Mouse (Mus musculus) heart, postnatal 0 days (tissue): Measurements from ENCODE around the gene Aldh9a1.

Experiments
- CTCF ChIP-seq: IDR thresholded peaks from 2 replicates; pipeline ENCODE4 v1.5.1; 2016; ENCODE audit warnings: antibody characterized with exemption, control low read depth, low read depth
- EP300 ChIP-seq: IDR thresholded peaks from 2 replicates; pipeline ENCODE4 v1.6.1; 2016; ENCODE audit warnings: antibody characterized with exemption, low read depth

GRCm38 (mm10) chr1:167409601-167410000, 59.8 kb downstream of the Aldh9a1 start:
- TF ChIP-seq EP300 (no peak), CTCF (no peak)
